Mouse (Mus musculus) G1E (cell line): ENCODE data around the gene Slc4a8. TPM values are rescaled to one million over a fixed set of nuclear protein-coding genes. Genes with fewer than 3 reads are reported as not detected.

Source experiments
- ATAC-seq: 2 replicates; pipeline ENCODE4 v1.8.0; 2016; ENCODE audit warnings: mild to moderate bottlenecking; ENCODE audit not compliant: insufficient number of reproducible peaks, poor library complexity, low FRiP score, severe bottlenecking; ENCODE audit errors: extremely low read depth
- DNase-seq: peaks from one replicate; pipeline ENCODE4 v3.0.0; 2012; ENCODE audit warnings: low spot score
- H3K27me3 ChIP-seq: 2 replicates; pipeline ENCODE4 v1.6.1; 2012; ENCODE audit warnings: mild to moderate bottlenecking, low read length, inconsistent platforms; ENCODE audit not compliant: insufficient read depth
- H3K36me3 ChIP-seq: replicated peaks from 2 replicates; pipeline ENCODE3; 2012; ENCODE audit warnings: mild to moderate bottlenecking, inconsistent platforms
- H3K4me1 ChIP-seq: 2 replicates; pipeline ENCODE4 v1.6.1; 2012; ENCODE audit warnings: low read depth, low read length, inconsistent platforms, mixed read lengths; ENCODE audit not compliant: insufficient read depth
- H3K4me3 ChIP-seq: 2 replicates; pipeline ENCODE4 v1.5.1; 2012; ENCODE audit warnings: low read depth, mild to moderate bottlenecking, inconsistent platforms, low read length, moderate library complexity, mixed read lengths
- H3K9me3 ChIP-seq: replicated peaks from 2 replicates; pipeline ENCODE4 v1.6.1; 2012; ENCODE audit warnings: inconsistent platforms
- CTCF ChIP-seq: IDR thresholded peaks from 2 replicates; pipeline ENCODE4 v1.5.1; 2012; ENCODE audit warnings: low read depth, low read length, inconsistent platforms, mixed read lengths
- GATA1 ChIP-seq: IDR thresholded peaks from 2 replicates; pipeline ENCODE4 v1.6.1; 2012; ENCODE audit warnings: borderline replicate concordance, low read length, inconsistent platforms, mixed read lengths
- GATA2 ChIP-seq: IDR thresholded peaks from 2 replicates; pipeline ENCODE4 v1.6.1; 2012; ENCODE audit warnings: low read depth, low read length, inconsistent platforms, borderline replicate concordance
- POLR2AphosphoS5 ChIP-seq: IDR thresholded peaks from 2 replicates; pipeline ENCODE4 v1.6.1; 2012; ENCODE audit warnings: low read depth, low read length, inconsistent platforms; ENCODE audit not compliant: insufficient replicate concordance
- TAL1 ChIP-seq: conservative IDR thresholded peaks from 2 replicates; pipeline ENCODE4 v1.6.1; 2012; ENCODE audit warnings: low read depth, low read length, inconsistent platforms, mixed read lengths
- polyA plus RNA-seq: library from polyadenylated mRNA; stranded (reverse); fragments of >175 nt; gene quantifications from 2 replicates; pipeline ENCODE4 v1.2.3, GENCODE M21; 2012
- total RNA-seq, 2 experiments: library from RNA; stranded (forward) in 1 of 2; stranded (reverse) in 1 of 2; fragments of 200-1000 nt in 1 of 2; fragments of >200 nt in 1 of 2; fragmentation: Nextera tagmentation in 1 of 2; gene quantifications; 2 replicates each; pipeline ENCODE4 v1.2.3; 2014 to 2017

Slc4a8 gene
- total and polyA plus RNA-seq, 3 experiments, result 0.27 TPM; not detected in 2

GRCm38 (mm10) chr15:100790219-100790618 lies 28.7 kb downstream of the Slc4a8 start:
- Histone ChIP-seq H3K4me3 (no peak overlapping the region), H3K27me3 (no peaks in the 10 kb centered on the region), H3K4me1 (no peaks in the 10 kb centered on the region), H3K36me3 (no peaks in the 10 kb centered on the region), H3K9me3 (peaks cover 61% of the 10 kb centered on the region)
- TF ChIP-seq GATA2 (no peak), GATA1 (no peak), CTCF (no peak), POLR2AphosphoS5 (no peak)
- DNase-seq (no peak), ATAC-seq (no peak)

- no peaks in the 10 kb centered on the region for H3K27me3 ChIP-seq
- H3K36me3 ChIP-seq, result no peaks in the 10 kb centered on the region
- H3K4me1 ChIP-seq, result no peaks in the 10 kb centered on the region
- no peak overlapping the region for H3K4me3 ChIP-seq
- TF ChIP-seq CTCF (no peak), GATA2 (no peak), GATA1 (no peak), TAL1 (no peak), POLR2AphosphoS5 (no peak)
- no peak for ATAC-seq
- H3K9me3 ChIP-seq, result peaks cover 61% of the 10 kb centered on the region
- no peak for DNase-seq
These were observed 30.8 kb downstream of the Slc4a8 start for GRCm38 (mm10) chr15:100792324-100792723.

DNA sequence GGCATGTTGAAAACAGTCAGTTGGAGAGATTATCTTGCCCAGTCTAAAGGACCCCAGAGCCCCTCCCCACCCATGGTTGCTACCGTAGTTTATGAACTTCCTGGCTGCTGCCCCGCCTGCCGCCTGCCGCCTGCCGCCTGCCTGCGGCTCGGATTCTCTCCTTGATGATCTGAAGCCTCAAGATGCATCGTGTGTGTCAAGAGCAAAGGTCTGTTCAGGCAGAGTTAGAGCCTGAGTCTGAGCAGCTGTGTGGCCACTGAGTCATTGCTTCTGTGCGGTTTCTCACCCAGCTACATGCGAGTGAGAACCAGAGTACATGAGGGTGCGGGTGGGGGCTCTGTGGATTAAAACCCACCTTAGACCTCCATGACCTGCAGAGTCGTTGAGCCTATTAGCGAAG lies 39.4 kb downstream of the Slc4a8 start:
- DNase-seq (no peak), ATAC-seq (no peak)
- peaks cover 3% of the 10 kb centered on the region; the same call in 1 of the 2 replicates for H3K27me3 ChIP-seq
- H3K4me3 ChIP-seq, result no peak overlapping the region
- TF ChIP-seq POLR2AphosphoS5 (no peak), GATA2 (no peak), CTCF (no peak), GATA1 (no peak), TAL1 (no peak)
- peaks cover 75% of the 10 kb centered on the region for H3K9me3 ChIP-seq
- H3K36me3 ChIP-seq, result no peaks in the 10 kb centered on the region
- no peaks in the 10 kb centered on the region for H3K4me1 ChIP-seq

DNA sequence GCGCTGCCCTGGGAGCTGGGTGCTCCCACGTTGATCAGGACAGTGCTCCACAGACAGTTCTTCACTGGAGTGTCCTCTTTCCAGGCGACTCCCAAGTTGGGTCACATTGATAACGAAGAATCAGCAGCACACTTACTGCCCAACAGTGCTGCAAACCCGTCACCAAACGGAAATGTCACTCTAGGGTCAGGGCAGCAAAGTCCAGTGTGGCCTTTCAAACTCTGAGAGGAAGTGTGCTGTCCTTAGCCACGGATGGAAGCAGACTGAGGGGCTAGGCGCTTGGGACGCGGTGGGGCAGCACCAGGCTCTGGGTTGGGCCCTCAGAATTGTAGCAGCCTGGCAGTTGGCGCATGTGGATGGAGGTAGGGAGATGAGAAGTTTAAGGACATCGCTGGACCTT lies 46.5 kb downstream of the Slc4a8 start:
- ATAC-seq (no peak), DNase-seq (no peak)
- no peak for TF ChIP-seq POLR2AphosphoS5
- no peak for TF ChIP-seq TAL1
- TF ChIP-seq GATA1, result no peak
- TF ChIP-seq CTCF, result no peak
- no peak for TF ChIP-seq GATA2
- no peaks in the 10 kb centered on the region for H3K27me3 ChIP-seq
- H3K9me3 ChIP-seq, result peaks cover 82% of the 10 kb centered on the region
- peak overlapping the region; percentile 3 for H3K4me3 ChIP-seq
- no peaks in the 10 kb centered on the region for H3K36me3 ChIP-seq
- no peaks in the 10 kb centered on the region for H3K4me1 ChIP-seq

DNA sequence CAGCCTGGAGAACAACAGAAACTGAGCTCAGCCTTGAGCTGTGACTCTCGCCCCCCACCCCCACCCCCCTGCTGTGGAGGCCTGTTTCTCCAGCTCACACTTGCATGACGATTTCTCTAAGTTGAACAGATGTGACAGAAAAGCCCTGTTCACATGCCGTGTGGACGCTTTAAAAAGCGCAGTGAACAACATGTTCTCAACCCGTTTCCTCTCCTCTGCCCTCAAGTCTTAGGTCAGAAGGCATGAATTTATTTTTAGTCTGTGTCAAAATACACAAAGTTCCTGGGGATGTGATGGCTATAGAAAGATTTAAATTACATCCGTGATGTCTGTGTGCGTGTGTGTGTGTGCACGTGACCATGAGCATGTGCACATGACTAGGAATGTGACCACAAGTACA lies 46.9 kb downstream of the Slc4a8 start:
- Histone ChIP-seq H3K27me3 (no peaks in the 10 kb centered on the region), H3K4me3 (no peak overlapping the region), H3K36me3 (no peaks in the 10 kb centered on the region), H3K9me3 (peaks cover 84% of the 10 kb centered on the region), H3K4me1 (no peaks in the 10 kb centered on the region)
- TF ChIP-seq TAL1 (no peak), CTCF (no peak), POLR2AphosphoS5 (no peak), GATA1 (no peak), GATA2 (no peak)
- ATAC-seq (no peak), DNase-seq (no peak)

GRCm38 (mm10) chr15:100810243-100810642 lies 48.7 kb downstream of the Slc4a8 start:
- H3K36me3 ChIP-seq, result no peaks in the 10 kb centered on the region
- H3K4me1 ChIP-seq, result no peaks in the 10 kb centered on the region
- TF ChIP-seq GATA1, result no peak
- TF ChIP-seq CTCF, result no peak
- TF ChIP-seq POLR2AphosphoS5, result no peak
- no peak for TF ChIP-seq GATA2
- no peak for TF ChIP-seq TAL1
- no peaks in the 10 kb centered on the region for H3K27me3 ChIP-seq
- H3K4me3 ChIP-seq, result no peak overlapping the region
- ATAC-seq (no peak), DNase-seq (no peak)
- peaks cover 80% of the 10 kb centered on the region for H3K9me3 ChIP-seq

- Histone ChIP-seq H3K27me3 (no peaks in the 10 kb centered on the region), H3K9me3 (peaks cover 84% of the 10 kb centered on the region), H3K36me3 (no peaks in the 10 kb centered on the region), H3K4me1 (no peaks in the 10 kb centered on the region), H3K4me3 (no peak overlapping the region)
- DNase-seq (no peak), ATAC-seq (no peak)
- no peak for TF ChIP-seq POLR2AphosphoS5
- no peak for TF ChIP-seq GATA2
- no peak for TF ChIP-seq TAL1
- TF ChIP-seq CTCF, result no peak
- no peak for TF ChIP-seq GATA1
These were observed 52.0 kb downstream of the Slc4a8 start for GRCm38 (mm10) chr15:100813501-100813900.
